Mouse (Mus musculus): Measurements from ENCODE around the gene Ddx6.
A peak's percentile ranks its signal among the peaks of the same experiment; 100 is the strongest.

- peak; percentile 83; the same call in 1 of the 2 replicates for TF ChIP-seq CTCF (IDR thresholded peaks at IDR 0.05; ENCODE audit: extremely low read depth, insufficient read length, insufficient replicate concordance, low read depth, low read length)
- no peak for TF ChIP-seq POLR2A (IDR thresholded peaks at IDR 0.05; ENCODE audit: low read depth, low read length)
These were observed 50.7 kb downstream of the Ddx6 start for GRCm38 (mm10) chr9:44655098-44656066.
